Mouse (Mus musculus) thymus, adult 2 months (tissue): ENCODE data around the gene Ankrd13b.

Experiments
- CTCF ChIP-seq: fragments of 200-500 bp; IDR thresholded peaks from 2 replicates; pipeline ENCODE4 v1.5.1; 2012; ENCODE audit warnings: mild to moderate bottlenecking, control low read depth, low read length, moderate library complexity, borderline replicate concordance; ENCODE audit not compliant: control insufficient read depth, poor library complexity, insufficient read depth; ENCODE audit errors: extremely low read depth
- POLR2A ChIP-seq: fragments of 200-500 bp; IDR thresholded peaks from 2 replicates; pipeline ENCODE4 v1.6.1; 2012; ENCODE audit warnings: mild to moderate bottlenecking, low read length, control low read depth, moderate library complexity; ENCODE audit not compliant: control insufficient read depth, poor library complexity, insufficient read depth; ENCODE audit errors: extremely low read depth

DNA sequence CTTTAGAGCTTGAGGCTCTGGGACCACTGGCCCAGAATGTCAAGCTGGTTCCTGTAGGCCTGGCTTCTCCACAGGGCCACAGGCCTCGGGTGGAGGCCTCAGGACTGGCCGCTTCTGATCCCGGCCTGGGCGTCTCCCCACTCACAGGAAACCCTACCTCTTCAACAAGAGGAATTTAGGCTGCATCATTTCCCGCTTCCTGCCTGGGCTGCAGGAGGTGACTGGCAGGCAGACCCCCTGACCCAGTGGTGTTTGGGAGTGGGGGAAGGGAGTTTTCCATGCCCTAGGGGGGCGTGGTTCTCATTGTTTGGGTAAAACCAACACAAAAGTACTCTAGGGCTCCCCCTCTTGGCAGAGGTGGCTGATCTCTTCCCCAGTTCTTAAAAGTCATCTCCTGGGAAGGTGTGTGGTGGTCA lies 7.9 kb upstream of the Ankrd13b start:
- TF ChIP-seq POLR2A = no peak
- TF ChIP-seq CTCF = 0 out of 2 replicates have a peak, but pooled peaks have one; percentile 35
